Mouse (Mus musculus) heart, postnatal 0 days (tissue): ENCODE measurements around the gene Dusp16.

Experiments used
- CTCF ChIP-seq: IDR thresholded peaks from 2 replicates; pipeline ENCODE4 v1.5.1; 2016; ENCODE audit warnings: antibody characterized with exemption, control low read depth, low read depth
- EP300 ChIP-seq: IDR thresholded peaks from 2 replicates; pipeline ENCODE4 v1.6.1; 2016; ENCODE audit warnings: antibody characterized with exemption, low read depth

- no peak for TF ChIP-seq CTCF
- no peak for TF ChIP-seq EP300
Observed at GRCm38 (mm10) chr6:134820411-134820810, 28.0 kb upstream of the Dusp16 start.
